8 mouse cellular contexts compared by ENCODE assay signal in the genomic region with DNA sequence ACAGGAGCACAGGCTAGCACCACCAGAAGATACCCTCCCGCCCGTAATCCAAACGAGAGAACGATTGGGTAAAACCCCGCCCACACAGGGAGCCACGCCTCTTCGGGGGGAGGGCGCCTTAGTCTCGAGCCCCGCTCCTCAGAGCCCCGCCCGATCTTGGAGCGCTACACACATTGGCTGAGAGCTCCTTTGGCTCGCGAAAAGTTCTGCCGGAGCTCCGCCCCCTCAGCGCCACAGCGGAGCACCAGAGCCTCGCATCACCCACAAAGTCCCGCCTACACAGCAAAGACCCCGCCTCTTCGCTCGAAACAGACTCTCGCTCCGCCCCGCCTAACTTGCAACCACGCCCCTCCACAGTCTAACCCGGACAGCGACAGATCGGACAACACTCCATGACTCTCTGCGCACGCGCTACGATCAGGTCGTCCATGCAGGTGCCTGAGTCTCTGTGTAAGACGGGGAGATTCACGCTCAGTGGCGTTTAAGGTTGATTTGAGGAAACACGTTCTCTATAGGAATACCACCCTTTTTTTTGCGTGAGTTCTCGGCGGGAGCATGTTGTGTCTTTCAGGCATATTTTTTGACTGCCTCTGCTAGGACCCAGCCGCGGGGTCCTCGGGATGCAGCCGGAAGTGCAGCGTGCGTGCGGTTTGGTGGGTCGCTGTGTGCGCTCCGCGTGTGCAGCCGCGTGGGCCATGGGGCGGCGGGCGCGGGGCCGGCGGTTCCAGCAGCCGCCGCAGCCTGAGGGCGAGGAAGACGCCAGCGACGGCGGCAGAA. TPM values are rescaled to one million over a fixed set of nuclear protein-coding genes. Genes with fewer than 3 reads are reported as not detected.
A peak's percentile ranks its signal among the peaks of the same experiment; 100 is the strongest.
DNase-seq lines count a peak whose midpoint lies in the region; ATAC-seq and TF ChIP-seq lines count a peak whose summit lies in the region.

A gene (minus strand): TSS at position 45 of the 777 bp plus-strand sequence.

- ATAC-seq in frontal cortex, adult (ENCODE audit: low TSS enrichment): peak; percentile 89
- peak; percentile 99 for ATAC-seq in lung, postnatal 0 days

- peak; percentile 100 for DNase-seq in MN1 (ENCODE audit: low spot score)
- peak; percentile 100 for DNase-seq in cerebellum, adult 9-10 months
- DNase-seq in hindbrain, embryonic 10.5 days (ENCODE audit: low spot score): peak; percentile 100
- peak; percentile 100 for DNase-seq in layer of hippocampus, adult 9-11 months
- DNase-seq in lung, postnatal 0 days (ENCODE audit: low spot score): peak; percentile 100
- DNase-seq in ovary, postnatal 14 days (ENCODE audit: low spot score): peak; percentile 98
- peak; percentile 99 for DNase-seq in thymus, postnatal 14 days

- H3K9me3 ChIP-seq in hindbrain, embryonic 10.5 days: no peaks in the 10 kb centered on the region
- no peaks in the 10 kb centered on the region for H3K9me3 ChIP-seq in lung, postnatal 0 days (ENCODE audit: low read length)

- peak within 1 kb of the TSS; percentile 92 for H3K27ac ChIP-seq in hindbrain, embryonic 10.5 days
- H3K27ac ChIP-seq in lung, postnatal 0 days (ENCODE audit: low read length): peak within 1 kb of the TSS; percentile 60

- peak within 1 kb of the TSS; percentile 86 for H3K4me3 ChIP-seq in hindbrain, embryonic 10.5 days
- H3K4me3 ChIP-seq in lung, postnatal 0 days (ENCODE audit: low read depth, low read length): peak within 1 kb of the TSS; percentile 92

- TF ChIP-seq EP300 in lung, postnatal 0 days (IDR thresholded peaks at IDR 0.05): peak; percentile 93

- peak within 1 kb of the TSS; percentile 77 for H3K9ac ChIP-seq in lung, postnatal 0 days (replicated peaks; ENCODE audit: low read depth)

- peak within 1 kb of the TSS; percentile 97 for H3K4me2 ChIP-seq in lung, postnatal 0 days (replicated peaks; ENCODE audit: low read depth, low read length)

- H3K36me3 ChIP-seq in hindbrain, embryonic 10.5 days: peaks cover 33% of the 10 kb centered on the region
- peaks cover 5% of the 10 kb centered on the region; the same call in 1 of the 2 replicates for H3K36me3 ChIP-seq in lung, postnatal 0 days (ENCODE audit: insufficient read depth, low read length)

- WGBS in hindbrain, embryonic 10.5 days: under 1% methylated on average over 69 of the region's 69 CpGs
- WGBS in lung, postnatal 0 days: 2% methylated on average over 68 of the region's 69 CpGs

- H3K27me3 ChIP-seq in hindbrain, embryonic 10.5 days (ENCODE audit: insufficient read depth, poor library complexity, severe bottlenecking): no peaks in the 10 kb centered on the region
- no peaks in the 10 kb centered on the region for H3K27me3 ChIP-seq in lung, postnatal 0 days (replicated peaks; ENCODE audit: insufficient read depth, low read length)

- peaks cover 24% of the 10 kb centered on the region for H3K4me1 ChIP-seq in hindbrain, embryonic 10.5 days (replicated peaks)
- H3K4me1 ChIP-seq in lung, postnatal 0 days (ENCODE audit: insufficient read depth, low read depth, low read length): no peaks in the 10 kb centered on the region

- TF ChIP-seq CTCF in lung, postnatal 0 days (IDR thresholded peaks at IDR 0.05): no peak

RNA-seq across cellular contexts. Expression of the gene that starts here (rescaled TPM):
- polyA plus RNA-seq in hindbrain, embryonic 10.5 days (2016; fragmentation: Nextera tagmentation; extraction: Ambion mirVana): 24.3 and 28.9 TPM in 2 replicates
- 5.0 and 7.4 TPM in 2 replicates for polyA plus RNA-seq in lung, postnatal 0 days (2015; fragmentation: Nextera tagmentation; extraction: Ambion mirVana)

Comparison
In these comparisons a context has a peak if more than half of its experiments do, and no peak if none do; other contexts are left out.
1. Peak in every context shown above with its lines: DNase-seq, ATAC-seq, H3K4me3 ChIP-seq and H3K27ac ChIP-seq.